Mouse (Mus musculus) hematopoietic stem cell, adult 5-6 weeks (primary cell): Measurements from ENCODE around the gene Unc5c. TPM values are rescaled to one million over a fixed set of nuclear protein-coding genes. Genes with fewer than 3 reads are reported as not detected.

Source experiments
- ATAC-seq, 2 experiments: fragments of 125-278 bp in 1 of 2; replicated peaks in 1 of 2; 2 replicates each; pipeline ENCODE4 v1.8.0; 2016 to 2017; ENCODE audit warnings: inconsistent platforms in 2 of 2, mild to moderate bottlenecking in 2 of 2, moderate number of reproducible peaks in 2 of 2, low read depth in 1 of 2, moderate TSS enrichment in 1 of 2; ENCODE audit not compliant: low FRiP score in 2 of 2, poor library complexity in 2 of 2, severe bottlenecking in 2 of 2, insufficient read depth in 1 of 2, low TSS enrichment in 1 of 2
- total RNA-seq: library from RNA; stranded (forward); fragments of 172-1452, 232-1000 nt; gene quantifications from 2 replicates; pipeline ENCODE4 v1.2.3, GENCODE M21; 2017

Unc5c gene
- total RNA-seq, 1 experiment from 2014 or later: not detected

- peak; percentile 25 to 32; a peak in 1 of 4 replicates for ATAC-seq
Observed at GRCm38 (mm10) chr3:141581190-141581891, 116.3 kb downstream of the Unc5c start.

DNA sequence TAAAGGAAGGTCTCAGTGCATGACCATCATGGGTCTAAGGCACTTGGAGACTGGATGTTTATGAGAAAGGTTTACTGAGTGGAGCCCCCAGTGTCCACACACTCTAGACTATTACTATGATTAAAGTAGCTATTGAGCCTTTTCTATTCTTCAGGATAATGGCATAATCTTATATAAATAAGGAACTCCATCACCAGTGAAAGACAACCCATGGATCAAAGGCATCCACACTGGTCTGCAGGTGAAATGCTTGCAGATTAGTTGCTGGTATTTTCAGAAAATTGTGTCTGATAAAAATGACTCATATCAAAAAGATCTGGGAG is 116.8 kb downstream of the Unc5c start:
- no peak for ATAC-seq

GRCm38 (mm10) chr3:141583180-141583579 is 118.2 kb downstream of the Unc5c start:
- ATAC-seq: no peak

GRCm38 (mm10) chr3:141589392-141590012 is 124.5 kb downstream of the Unc5c start:
- ATAC-seq: no peak

DNA sequence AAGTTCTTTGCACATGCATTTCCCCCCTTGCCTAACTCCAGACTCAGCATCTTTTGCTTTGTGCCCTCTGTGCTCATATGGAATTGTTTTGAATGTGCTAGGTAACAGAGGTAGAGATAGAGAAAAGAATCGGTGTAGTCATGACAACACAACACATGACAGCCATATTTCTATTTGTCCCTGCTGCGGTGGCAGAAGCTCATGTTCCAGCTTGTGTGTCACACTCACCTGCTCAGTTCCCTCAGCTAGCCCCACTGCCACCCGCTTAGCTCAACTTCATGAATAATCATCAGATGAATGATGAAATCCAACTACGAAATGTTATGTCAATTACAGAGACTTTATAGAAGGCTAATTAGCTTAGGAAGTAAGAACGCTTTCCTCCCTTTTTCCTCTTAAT is 128.2 kb downstream of the Unc5c start:
- no peak for ATAC-seq

- ATAC-seq: no peak
Observed at GRCm38 (mm10) chr3:141594120-141594519, 129.1 kb downstream of the Unc5c start.

- ATAC-seq: no peak
Observed at GRCm38 (mm10) chr3:141595073-141595472, 130.1 kb downstream of the Unc5c start.

GRCm38 (mm10) chr3:141596461-141596860 is 131.4 kb downstream of the Unc5c start:
- no peak for ATAC-seq

DNA sequence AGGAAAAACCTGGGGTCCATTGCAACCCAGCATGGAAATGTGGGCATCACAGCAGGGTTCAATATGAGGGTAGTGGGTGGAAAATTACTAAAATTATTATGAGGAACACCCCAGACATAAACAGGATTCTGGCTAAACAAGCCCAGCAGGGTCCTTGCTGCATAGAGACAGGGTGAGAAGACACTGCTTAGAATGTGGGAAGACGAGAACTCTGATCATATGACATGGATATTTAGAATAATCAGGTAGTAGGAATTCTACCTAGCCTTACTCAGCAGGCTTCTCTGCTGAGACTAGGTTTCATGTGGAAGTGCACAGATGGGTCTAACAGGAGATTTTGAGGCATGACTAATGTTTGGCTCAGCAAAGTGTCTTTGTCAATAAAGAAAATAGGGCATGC is 131.9 kb downstream of the Unc5c start:
- no peak for ATAC-seq

GRCm38 (mm10) chr3:141597974-141598373 is 133.0 kb downstream of the Unc5c start:
- ATAC-seq: no peak

GRCm38 (mm10) chr3:141598936-141599335 is 133.9 kb downstream of the Unc5c start:
- ATAC-seq: no peak

GRCm38 (mm10) chr3:141601072-141601549 is 136.1 kb downstream of the Unc5c start:
- ATAC-seq: no peak

- ATAC-seq: no peak
Observed at GRCm38 (mm10) chr3:141616718-141617117, 151.7 kb downstream of the Unc5c start.

DNA sequence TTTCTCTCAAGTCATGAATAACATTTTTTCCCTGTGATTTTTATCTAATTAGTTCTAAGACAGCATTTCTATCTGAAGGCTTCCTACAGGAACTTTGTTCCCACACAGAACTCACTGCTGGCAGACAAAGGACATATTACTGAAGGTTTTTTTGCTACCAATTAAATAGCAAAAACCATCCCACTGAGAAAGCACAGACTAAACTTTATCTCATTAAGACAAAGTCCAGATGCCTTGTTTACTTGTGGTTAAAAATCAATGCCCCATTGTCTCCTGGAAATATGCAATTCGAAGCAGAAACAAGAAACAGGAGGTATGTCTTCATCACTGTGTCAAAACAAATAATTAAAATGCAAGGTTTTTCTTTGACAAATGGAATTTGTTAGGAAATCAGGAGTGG is 153.7 kb downstream of the Unc5c start:
- no peak for ATAC-seq

- no peak for ATAC-seq
Observed at GRCm38 (mm10) chr3:141621496-141621895, 156.5 kb downstream of the Unc5c start.

GRCm38 (mm10) chr3:141626935-141627638 is 162.1 kb downstream of the Unc5c start:
- no peak; a peak in 1 of 4 replicates for ATAC-seq

DNA sequence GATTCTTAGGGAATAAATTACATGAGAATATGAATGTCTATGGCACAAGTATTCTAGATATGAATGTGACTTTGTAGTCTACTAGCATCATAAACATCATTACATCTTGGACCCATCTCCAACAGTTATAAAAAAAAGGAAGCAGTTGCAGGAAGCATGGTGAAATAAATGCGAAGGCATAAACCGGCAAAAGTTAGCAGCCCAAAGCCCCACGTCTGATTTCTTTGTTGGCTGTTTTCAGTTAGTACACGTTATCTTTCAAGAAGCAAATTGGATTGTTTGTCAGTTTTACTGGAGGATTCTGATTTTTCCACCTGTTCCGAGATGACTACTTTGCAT is 162.6 kb downstream of the Unc5c start:
- ATAC-seq: no peak

DNA sequence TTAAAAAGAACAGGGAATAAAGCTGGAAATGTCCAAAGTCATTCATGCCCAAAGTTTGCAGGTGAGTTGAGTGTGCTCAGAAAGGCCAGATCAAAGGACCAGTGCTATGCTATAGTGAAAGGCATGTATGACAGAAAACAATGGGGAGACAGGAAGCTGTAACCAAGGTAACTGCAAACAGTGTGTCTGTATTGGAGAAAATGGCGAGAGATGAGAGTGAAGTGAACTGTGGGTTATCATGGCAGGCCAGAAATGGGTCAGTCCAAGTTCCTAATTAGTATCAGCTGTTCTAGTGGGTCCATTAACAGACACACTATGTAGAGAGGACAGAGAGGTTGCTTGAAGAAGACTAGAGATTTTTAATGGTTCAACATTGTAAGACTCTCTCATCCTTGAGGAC is 164.4 kb downstream of the Unc5c start:
- ATAC-seq: no peak
